Mouse (Mus musculus) lung, postnatal 36 days (tissue): ENCODE data around the gene Hspbp1.

Experiments
- DNase-seq: peaks from one replicate; pipeline ENCODE4 v3.0.0; 2022; ENCODE audit warnings: mixed read lengths

The Hspbp1 gene

DNA sequence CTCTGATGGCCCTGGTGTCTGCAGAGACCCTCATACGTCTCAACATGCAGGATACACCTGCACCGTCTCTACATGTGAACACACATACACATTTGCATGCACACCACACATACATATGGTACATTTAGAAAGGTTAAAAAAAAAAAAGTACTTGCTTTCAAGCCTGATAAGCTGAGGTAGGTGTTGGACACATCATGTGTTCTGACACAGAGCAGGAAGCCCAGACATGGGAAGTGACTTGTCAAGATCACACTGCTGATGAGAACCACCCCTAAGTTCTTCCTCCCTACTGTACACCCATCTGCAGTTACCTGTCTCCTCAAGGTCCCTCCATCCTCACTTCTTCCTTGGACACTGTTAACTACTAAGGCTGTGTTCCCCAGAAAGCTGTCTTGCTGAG is 58.9 kb downstream of the Hspbp1 start:
- DNase-seq, result no peak

DNA sequence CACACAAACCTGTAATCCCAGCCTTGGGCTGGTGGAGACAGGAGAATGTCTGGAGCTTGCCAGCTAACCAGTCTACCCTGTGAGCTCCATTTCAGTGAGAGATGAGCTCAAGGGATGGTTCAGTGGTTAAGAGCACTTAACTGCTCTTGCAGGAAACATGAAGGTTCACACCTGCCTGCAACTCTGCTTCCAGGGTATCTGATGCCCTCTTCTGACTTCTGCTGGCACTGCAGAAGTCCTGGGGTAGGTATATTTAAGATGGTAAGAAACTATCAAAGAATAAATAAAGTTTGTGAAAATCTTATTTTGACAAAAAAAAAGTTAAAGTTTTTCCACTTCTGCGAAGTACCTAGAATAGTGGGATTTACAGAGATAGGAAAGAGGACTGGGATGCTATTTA is 60.5 kb downstream of the Hspbp1 start:
- no peak for DNase-seq

GRCm38 (mm10) chr7:4623544-4624189 is 61.2 kb downstream of the Hspbp1 start:
- peak; percentile 77 for DNase-seq

GRCm38 (mm10) chr7:4619979-4620378 is 64.9 kb downstream of the Hspbp1 start:
- DNase-seq, result peak; percentile 31

- DNase-seq, result no peak
Measured at GRCm38 (mm10) chr7:4613740-4614403, 71.0 kb downstream of the Hspbp1 start.

- DNase-seq, result no peak
Measured at GRCm38 (mm10) chr7:4612956-4613355, 71.9 kb downstream of the Hspbp1 start.

GRCm38 (mm10) chr7:4612386-4612785 is 72.5 kb downstream of the Hspbp1 start:
- DNase-seq, result no peak

GRCm38 (mm10) chr7:4611921-4612341 is 72.9 kb downstream of the Hspbp1 start:
- no peak for DNase-seq

DNA sequence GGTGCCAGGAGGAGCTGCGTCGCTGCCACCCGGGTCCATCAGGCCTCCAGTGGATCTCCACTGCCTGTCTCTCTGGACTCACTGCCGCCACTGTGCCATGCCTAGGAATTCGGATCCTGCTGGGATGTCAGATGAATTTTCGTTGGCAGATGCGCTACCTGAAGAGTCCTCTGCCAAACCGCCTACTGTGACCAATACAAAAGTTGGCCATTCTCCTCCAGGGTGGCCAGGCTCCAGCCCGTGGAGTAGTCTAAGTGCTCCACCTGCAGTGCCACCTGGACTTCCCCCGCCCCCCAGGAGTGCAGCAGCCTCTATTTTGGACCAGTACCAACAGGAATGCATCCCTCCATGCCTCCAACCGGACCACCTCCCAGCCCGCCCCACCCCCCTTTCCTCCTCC is 73.4 kb downstream of the Hspbp1 start:
- DNase-seq, result no peak
